Mouse (Mus musculus): Measurements from ENCODE around the gene Cks1b.

Cks1b gene

GRCm38 (mm10) chr3:89401329-89401728 lies 16.9 kb downstream of the Cks1b start:
- DNase-seq (ENCODE audit: extremely low read depth, insufficient read length, low spot score), result no peak

- no peak for DNase-seq (ENCODE audit: extremely low read depth, insufficient read length, low spot score)
Measured at GRCm38 (mm10) chr3:89396654-89397005, 21.6 kb downstream of the Cks1b start.

GRCm38 (mm10) chr3:89395806-89396653 lies 22.2 kb downstream of the Cks1b start:
- DNase-seq (ENCODE audit: extremely low read depth, insufficient read length, low spot score), result peak; percentile 62

GRCm38 (mm10) chr3:89395419-89395805 lies 22.8 kb downstream of the Cks1b start:
- no peak for DNase-seq (ENCODE audit: extremely low read depth, insufficient read length, low spot score)

- no peak for DNase-seq (ENCODE audit: extremely low read depth, insufficient read length, low spot score)
Measured at GRCm38 (mm10) chr3:89394894-89395256, 23.3 kb downstream of the Cks1b start.

GRCm38 (mm10) chr3:89394006-89394893 lies 23.9 kb downstream of the Cks1b start, which contains the start of gene Zbtb7b:
Gene Zbtb7b (minus strand): TSS chr3:89394776.
- peak; percentile 87 for DNase-seq (ENCODE audit: extremely low read depth, insufficient read length, low spot score)

GRCm38 (mm10) chr3:89393605-89394004 lies 24.6 kb downstream of the Cks1b start:
- peak; percentile 96 for DNase-seq (ENCODE audit: extremely low read depth, insufficient read length, low spot score)

- DNase-seq (ENCODE audit: extremely low read depth, insufficient read length, low spot score), result peak; percentile 64
Measured at GRCm38 (mm10) chr3:89392871-89393311, 25.3 kb downstream of the Cks1b start.

- peak; percentile 86 for DNase-seq (ENCODE audit: extremely low read depth, insufficient read length, low spot score)
Measured at GRCm38 (mm10) chr3:89391663-89392511, 26.3 kb downstream of the Cks1b start.

- peak; percentile 50 for DNase-seq (ENCODE audit: extremely low read depth, insufficient read length, low spot score)
Measured at GRCm38 (mm10) chr3:89390699-89391662, 27.2 kb downstream of the Cks1b start.

- peak; percentile 77 for DNase-seq (ENCODE audit: extremely low read depth, insufficient read length, low spot score)
Measured at GRCm38 (mm10) chr3:89390111-89390515, 28.1 kb downstream of the Cks1b start.

GRCm38 (mm10) chr3:89388901-89389740 lies 29.1 kb downstream of the Cks1b start:
- DNase-seq (ENCODE audit: extremely low read depth, insufficient read length, low spot score), result no peak

GRCm38 (mm10) chr3:89388134-89388881 lies 29.9 kb downstream of the Cks1b start:
- DNase-seq (ENCODE audit: extremely low read depth, insufficient read length, low spot score), result peak; percentile 66

- no peak for DNase-seq (ENCODE audit: extremely low read depth, insufficient read length, low spot score)
Measured at GRCm38 (mm10) chr3:89387632-89388031, 30.6 kb downstream of the Cks1b start.

- no peak for DNase-seq (ENCODE audit: extremely low read depth, insufficient read length, low spot score)
Measured at GRCm38 (mm10) chr3:89386438-89387420, 31.5 kb downstream of the Cks1b start.

- no peak for DNase-seq (ENCODE audit: extremely low read depth, insufficient read length, low spot score)
Measured at GRCm38 (mm10) chr3:89385451-89385850, 32.7 kb downstream of the Cks1b start.
